Mouse (Mus musculus) heart, adult 9 months (tissue): ENCODE data around the gene Ank3.
A peak's percentile ranks its signal among the peaks of the same experiment; 100 is the strongest.

Source experiments
- DNase-seq, 2 experiments: peaks; one replicate each; pipeline ENCODE4 v3.0.0; 2022; ENCODE audit warnings: low spot score in 2 of 2

The Ank3 gene

DNA sequence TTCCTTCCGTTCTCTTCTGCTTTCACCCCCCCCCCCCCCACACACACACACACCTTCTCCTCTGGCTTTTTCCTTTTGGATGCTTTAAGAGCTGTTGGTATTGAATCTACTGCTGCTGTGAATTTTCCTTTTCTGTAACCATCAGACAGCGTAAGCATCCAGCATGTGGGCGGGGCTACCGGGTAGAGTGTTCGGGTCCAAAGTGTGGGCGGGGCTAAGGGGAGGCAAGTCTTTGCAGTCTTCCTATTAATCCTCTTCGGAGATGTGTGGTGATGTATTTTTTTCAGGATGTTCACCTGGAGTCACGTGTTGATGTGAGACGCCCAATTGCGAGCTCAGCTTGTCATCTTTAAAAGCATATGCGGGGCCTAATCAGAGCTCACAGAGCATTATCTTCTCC is 379.2 kb downstream of the Ank3 start:
- no peak for DNase-seq

DNA sequence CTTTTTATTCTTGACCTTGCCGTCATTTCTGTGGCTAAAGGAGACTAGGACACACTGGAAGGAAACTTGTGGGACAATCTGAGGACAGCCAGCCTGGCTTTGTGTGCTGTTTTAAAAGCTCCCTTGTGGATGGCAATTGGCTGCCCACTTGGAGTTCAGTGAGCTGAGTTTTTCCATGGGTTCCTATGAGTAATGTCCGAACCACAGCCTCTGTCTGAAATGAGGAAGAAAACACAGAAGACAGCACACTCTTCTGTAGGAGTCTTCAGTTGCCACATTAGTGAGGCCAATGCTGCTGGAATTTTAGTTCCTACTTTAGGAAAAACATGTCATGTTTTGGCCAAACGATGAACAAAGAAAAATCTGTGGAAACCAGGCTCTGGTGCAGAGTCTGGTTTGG is 380.7 kb downstream of the Ank3 start:
- DNase-seq: no peak

DNA sequence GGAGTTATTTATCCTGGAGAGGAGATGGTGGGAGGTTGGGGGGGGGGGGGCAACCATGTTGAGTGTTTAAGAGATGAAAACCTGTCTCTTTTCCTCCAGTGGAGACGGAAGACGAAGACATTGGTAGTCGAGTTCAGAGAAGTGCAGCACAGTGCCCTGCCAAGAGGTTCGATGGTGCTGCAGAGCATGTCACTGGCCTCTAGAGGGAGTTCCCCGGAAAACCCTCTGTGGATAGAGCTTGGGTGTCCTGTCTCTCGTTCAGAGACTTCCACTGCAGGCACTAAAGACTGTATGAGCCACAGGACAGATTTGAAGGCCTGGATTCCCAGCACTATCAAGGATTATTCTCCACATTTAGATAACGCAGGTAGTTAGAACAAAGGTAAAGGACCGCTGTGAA is 382.9 kb downstream of the Ank3 start:
- peak; percentile 28 to 52 for DNase-seq

DNA sequence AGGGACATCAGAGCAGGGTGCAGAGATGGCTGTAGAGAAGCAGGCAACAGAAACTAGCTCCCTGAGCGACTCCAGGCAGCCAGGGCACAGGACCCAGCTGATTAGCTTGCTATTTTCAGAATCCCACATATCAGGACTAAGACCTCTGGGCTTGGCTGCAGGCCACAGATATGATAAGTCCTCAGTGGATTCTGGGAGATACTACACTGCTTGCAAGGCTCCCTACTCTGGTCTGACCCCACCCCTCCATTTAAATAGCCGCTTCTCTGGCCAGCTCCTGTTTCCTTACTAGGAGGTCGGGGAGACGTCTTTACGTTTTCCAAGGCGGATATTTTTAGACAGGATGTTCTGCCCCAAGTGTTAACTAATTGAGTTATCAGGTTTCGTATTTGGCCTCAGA is 386.7 kb downstream of the Ank3 start:
- DNase-seq: peak; percentile 59 to 67

DNA sequence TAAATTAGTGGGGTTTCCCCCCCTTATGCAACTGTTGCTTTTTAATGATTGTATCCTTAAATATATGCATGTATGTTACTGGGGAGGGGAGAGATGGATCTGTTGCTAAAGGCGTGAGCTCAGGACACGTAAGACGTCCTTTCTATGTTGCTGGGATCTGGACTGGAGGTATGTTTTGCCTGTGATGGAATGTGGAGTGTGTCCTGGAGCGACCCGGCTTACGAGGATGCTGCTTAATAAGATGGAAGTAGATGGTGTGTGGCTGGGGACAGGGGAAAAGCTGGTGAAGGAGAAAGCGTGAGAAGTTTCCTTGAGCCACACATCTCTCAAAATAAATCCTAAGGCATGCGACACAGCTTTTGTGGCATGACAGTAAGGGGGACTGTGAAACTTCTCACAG is 387.1 kb downstream of the Ank3 start:
- DNase-seq: peak in 1 of 2 experiments; percentile 22

DNA sequence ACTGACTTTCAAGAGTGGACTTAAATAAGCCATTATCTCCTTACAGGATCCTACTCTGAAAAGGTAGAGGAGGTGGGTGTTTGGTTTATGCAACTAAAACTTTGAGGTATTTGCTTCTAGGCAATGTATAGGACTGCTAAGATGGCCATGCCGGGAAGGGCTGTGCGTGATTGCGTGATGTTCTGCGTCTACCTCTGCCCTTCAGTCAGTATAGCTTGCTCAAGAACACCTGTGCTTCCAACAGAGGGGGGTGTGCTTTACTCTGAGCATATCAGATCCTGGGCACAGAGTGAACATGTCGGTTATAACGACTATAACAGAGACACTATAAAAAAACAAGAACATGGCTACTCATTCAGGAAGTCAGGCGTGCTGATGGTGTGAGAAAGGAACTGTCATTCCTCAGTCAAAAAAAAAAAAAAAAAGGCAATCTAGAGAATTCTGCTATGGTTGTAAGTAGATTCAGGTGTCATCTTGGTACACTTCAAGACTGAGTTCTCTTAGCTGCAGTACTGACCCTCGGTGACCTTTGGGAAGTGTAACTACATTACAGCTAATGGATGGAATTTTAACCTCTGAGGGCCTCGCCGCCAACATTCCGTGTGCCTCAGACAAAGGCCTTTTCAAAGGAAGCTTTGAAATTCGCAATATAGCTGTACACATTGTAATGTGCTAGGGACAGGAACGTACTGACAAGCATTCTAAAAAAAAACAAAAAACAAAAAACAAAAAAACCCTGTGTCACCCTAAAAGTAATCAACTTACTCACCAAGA is 387.8 kb downstream of the Ank3 start:
- DNase-seq: no peak

DNA sequence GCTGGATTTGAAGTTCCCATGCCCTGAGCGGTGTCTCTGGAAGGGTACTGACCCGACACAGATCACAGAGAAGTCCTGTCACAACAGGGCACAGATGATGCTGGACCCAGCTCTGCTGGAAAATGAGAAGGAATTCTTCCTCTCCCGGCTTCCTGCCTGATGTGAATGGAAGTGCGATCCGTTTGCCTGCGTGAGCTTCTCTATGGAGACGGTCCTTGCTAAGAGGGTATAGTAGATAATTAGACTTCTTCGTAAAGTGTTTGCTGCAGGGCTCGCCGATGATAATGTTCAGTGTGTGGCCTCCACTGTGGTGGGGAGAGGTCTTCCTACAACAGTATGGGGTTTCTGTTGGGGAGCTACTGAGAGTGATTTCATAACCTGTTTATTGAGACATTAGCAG is 388.8 kb downstream of the Ank3 start:
- peak; percentile 6 to 7 for DNase-seq

DNA sequence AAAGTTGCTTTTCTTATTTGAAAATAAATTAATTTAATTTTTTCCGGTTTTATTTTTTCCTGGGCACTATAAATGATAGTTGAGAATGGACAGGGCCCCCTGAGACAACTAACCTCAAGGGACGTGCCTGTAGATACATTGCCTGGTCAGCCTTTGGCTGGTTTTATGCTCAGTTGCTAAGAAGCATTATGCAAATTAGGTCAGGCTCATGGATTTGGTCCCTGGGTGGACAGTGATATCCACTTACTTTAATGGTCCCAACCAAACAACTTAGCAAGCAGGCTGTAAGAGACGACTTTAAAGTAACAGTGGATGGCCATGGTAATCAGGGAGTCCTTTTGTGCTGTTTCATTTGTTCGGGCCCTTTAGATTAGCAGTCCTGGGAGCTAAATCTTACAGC is 392.0 kb downstream of the Ank3 start:
- no peak for DNase-seq

DNA sequence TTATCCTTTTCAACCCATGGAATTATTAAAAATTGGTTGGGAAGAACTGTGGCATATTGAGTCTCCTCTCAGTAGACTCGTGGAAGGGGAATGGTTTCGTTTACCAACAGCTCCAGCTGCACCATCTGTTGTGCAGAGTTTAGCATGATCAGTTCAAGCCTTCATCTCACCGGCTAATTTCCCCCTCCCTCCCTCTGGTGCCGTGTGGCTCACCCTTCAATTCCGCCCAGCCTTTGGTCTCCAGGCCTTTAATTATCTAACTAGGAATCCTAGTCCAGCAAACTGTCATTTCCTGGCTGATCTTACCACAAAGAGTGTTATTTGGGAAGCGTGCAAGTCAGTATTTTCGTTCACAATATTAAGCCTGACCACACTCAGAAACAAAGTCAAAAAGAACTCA is 393.4 kb downstream of the Ank3 start:
- DNase-seq: no peak

DNA sequence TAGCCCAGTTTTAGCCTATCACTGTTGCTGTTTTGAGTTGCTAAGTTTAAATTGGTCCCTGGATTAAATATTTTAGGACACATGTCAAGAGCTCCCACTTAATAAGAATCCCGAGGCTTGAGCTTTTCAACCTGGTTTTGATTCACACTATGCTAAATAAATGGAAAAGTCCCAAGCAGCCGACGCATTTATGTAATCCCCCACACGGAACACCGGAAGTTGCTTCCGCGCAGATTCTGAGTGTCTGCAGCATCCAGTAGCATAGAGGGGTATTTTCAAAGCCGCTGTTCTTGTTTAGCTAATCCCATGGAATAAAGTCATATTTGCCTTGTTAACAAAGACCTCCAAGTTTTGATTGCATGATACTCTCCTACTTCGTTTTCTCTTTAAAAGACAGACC is 393.8 kb downstream of the Ank3 start:
- DNase-seq: peak; percentile 12 to 14

DNA sequence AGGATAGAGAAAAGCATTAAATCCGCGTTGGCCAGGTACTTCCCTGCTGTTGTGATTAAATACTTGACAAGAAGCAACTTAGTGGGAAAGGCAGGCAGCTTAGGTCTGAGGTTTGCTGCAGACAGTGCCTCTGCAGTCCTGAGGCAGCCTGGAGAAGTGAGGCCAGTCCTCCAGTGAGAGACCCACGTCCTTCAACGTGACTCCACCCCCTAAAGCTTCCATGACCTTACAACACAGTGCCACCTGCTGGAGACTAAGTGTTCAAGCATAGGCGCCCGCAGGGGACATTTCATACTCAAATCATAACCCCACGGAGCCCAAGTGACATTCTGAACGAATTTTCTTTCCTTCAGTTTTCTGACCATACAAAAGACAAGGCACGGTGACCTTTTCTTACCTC is 394.5 kb downstream of the Ank3 start:
- DNase-seq: peak; percentile 54 to 55

DNA sequence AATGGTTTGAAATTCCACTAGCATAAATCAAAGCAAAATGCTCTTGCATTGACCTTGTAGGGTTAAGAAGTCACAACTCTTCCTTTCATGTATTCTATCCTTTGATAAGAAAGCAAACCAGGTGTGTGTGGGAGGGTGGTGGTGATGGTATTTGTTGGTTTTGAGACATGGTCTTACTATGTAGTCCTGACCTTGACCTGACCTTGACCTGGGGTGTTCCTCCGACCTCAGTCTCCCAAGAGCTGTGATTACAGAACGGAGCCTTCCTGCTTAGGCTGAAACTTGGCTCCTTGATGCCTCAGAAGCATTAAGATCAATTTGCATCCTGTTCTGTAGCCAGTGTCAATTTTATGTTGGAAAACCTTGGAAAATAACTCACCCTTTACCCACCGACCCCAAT is 397.1 kb downstream of the Ank3 start:
- no peak for DNase-seq

DNA sequence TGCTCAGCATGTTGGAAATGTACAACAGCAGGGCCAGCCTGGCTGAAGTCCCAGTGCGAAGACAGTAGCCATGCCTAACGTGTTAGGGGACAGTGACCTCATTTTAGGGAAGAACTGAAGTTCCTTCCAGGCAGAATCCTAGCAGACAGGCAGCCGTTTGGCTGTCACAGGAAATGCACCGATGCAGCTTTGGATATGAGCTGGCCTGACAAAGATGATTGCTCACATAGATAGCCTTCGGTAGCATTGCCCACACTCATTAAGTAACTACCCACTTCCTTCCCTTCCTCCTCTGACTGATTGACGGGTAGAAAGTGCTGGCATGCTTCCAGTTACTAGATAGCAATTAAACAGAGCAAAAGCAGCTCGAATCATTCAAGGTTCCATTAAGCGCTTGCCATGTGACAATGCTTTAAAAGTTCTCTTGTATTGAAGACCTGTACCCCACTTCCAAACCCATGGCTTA is 397.9 kb downstream of the Ank3 start:
- no peak for DNase-seq

DNA sequence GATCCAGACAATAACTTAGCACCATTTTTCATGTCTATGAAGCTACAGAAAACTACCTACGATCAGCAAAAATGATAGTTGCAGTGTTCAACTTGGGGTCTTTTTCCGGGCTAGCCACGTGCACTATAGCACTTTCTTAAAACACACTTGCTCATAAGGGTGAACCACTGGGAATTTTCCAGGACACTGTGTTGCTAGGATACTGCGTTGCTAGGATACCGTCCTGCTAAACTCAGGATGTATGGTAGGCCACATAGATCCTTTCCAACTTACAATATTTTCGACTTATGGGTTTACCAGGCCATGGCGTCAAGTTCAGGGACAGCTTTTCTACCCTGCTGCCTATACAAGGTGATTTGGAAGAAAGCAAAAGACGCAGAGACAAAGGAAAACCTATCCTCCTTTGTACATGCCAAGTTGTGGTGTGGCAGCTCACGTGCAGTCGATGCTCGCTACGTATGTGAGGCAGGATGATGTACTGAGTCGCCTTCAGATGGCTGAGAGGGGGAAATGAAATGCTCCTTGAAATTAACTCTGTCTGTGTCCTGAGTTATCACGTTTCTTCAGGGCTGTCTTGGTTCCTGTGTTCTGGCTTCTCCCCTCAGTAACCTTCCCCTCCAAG is 404.7 kb downstream of the Ank3 start:
- DNase-seq: no peak

DNA sequence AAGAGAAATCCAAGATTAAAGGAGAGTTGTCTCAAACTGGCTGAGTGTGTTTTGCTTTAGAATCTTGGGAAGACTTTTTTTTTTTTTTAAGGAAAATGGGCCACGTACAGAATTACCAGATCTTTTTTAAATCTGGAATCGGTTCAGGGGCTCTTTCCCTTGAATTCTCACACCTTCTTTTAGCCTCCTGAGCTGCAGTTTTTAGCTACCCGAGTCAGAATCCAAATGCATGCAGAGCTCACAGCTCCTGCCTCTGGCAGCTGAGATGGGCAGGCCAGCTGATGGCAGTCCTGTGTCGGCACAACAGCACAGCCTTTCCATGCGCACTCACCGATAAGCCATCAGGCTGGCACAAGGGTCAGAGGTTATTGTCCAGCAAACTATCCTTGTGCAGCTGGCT is 406.0 kb downstream of the Ank3 start:
- no peak for DNase-seq

DNA sequence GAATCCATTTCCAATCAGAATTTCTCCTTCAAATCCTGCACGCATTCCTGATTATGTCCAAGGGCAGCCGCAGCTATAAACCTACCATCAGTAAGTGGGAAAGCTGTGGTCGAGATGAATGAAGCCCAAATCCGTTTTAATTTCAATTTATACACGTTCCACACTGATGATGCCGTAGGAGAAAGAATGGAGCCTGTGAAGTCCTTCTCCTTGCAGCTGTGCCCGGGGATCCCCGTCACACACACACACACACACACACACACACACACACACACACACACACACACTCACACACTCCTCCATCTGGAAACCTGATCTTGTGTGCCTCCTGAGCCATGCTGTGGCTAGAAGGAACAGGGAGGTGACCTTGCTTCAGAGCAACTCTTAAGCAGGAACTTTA is 412.2 kb downstream of the Ank3 start:
- DNase-seq: no peak

DNA sequence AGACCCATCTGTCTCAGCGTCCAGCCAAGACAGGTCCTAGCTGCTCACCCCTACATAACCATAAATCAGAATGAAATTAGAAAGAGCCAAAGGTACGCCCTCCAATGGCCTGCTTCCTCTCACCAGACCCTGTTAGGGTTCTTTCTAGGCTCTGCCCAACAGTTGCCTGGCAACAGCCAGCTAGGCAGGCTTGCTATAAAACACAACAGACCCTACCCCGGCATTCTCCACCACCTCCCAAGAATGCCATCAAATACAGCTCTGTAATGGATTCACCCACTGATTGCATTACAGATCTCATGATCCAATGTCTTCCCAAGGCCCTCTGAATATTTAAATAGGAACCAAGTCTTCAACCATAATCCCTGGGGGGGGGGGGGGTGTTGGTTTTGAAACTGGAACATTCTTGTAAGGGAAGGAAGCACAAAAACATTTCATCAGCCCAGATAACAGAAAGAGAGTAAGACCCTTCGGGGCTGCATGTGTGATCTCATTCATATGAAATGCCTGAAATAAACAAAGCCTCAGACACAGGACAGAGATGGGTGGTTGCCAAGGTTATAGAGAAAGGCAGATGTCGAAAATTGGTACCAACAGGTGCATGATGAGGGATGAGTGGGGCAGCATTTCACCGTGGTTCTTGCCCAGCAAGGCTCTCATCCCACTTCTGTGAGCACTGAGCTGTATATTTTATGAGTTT is 415.4 kb downstream of the Ank3 start:
- no peak for DNase-seq

DNA sequence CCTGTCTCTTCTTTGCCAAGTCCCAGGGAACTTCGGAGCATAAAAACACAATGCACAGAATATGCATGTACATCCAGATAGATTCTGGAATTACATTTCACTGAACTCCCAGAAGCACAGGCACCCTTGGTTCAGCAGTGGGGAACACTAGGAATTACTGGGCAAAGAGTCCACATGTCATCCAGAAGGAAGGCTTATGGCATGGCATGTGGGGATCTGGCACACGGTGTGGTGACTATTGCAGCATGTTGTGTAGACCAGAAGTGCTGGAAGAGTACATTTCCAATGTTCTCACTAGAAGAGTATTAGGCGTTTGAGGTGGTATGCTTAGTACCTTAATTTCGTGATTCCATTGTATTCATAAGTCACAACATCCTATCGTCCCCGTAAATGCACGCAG is 422.7 kb downstream of the Ank3 start:
- no peak for DNase-seq

DNA sequence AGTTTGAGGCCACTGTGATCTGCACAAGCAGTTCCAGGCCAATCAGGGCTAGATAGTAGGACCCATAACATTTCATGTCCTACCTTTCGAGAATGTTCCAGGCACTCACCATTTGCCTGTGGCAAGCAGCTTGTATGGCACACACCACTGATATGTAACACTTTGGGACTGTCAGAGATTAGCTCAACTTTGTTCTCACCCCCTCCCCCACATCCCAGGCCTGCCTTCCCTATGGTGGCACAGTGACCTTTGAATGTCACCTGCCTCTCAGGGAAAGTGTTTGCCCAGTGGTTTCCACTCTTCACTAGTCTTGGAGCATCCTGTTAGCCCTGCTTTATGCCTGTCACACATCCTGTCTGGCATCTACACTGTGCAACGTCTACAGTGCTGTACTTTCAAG is 430.2 kb downstream of the Ank3 start:
- DNase-seq: peak; percentile 9 to 11

DNA sequence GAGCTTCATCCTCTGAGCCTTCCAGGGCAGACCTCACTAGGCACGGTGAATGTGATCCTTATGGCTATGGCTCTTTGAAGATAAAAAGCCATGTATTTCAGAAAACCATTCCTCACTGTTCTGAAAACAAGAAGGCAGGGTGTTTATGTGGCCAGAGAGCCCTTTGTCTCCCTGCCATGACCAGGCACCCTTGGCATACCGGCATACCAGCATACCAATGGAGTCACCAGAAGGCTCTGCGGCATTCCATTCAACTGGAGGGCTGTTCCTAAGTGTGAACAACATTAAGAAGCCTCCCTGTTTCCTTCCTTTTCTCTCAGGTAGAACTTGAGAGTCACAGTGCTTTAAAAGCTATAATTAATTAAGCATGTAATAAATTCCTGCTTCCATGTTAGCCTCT is 430.7 kb downstream of the Ank3 start:
- DNase-seq: peak in 1 of 2 experiments; percentile 23

DNA sequence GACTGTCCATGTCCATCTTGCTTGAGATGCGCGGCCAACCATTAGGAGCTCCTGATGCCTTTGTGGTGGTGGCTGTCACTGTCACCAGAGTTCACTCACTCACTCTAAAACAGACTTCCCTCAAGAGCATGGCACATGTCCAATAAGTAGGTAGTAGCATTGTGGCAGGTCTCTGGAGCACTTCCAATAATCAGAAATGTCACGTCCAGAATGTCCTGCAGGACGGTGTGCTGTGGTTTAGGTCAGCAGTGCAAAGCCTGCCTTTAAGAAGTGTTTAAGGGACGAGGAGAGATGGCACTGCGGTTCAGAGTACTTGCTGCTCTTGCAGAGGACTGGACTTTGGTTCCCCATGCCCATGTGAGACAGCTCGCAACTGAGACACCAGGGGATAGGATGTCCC is 433.0 kb downstream of the Ank3 start:
- no peak for DNase-seq

DNA sequence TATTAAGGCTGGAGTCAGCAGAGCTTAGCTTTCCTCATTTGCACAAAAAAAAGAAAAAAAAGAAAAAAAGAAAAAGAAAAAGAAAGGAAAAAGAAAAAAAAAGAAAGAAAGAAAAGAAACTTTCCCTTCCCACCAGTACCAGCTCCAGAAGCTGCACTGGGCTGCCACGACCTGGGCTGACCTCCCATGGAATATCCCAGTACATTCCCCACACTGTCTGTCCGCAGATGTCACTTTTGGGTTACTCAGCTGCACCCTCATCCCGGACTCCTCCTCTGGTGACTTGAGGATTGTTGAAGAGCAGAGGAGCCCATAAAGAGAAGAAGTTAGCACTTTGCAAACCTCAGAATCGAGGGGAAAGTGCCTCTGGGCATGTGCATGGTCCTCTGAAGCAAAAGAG is 433.7 kb downstream of the Ank3 start:
- no peak for DNase-seq

DNA sequence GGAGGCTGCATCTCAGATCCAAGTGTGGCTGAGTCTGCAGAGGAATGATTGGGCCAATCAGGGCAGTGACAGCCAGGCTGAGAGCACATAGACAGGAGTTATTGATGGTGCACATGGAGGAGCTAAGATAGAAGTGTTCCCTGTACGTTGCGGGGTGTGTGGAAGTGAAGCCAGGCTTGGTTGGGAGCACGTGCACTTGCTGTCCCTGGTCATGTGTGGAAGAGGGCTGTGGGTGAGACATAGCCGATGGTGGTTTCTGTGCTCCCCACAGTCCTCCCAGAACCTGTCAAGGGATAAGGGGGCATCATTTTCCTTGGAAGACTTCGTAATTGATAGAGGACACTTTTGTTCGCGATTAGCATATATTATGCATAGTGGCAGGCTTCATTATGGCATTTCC is 434.2 kb downstream of the Ank3 start:
- no peak for DNase-seq
